Mouse (Mus musculus): ENCODE data around the gene Sfxn3.

DNA sequence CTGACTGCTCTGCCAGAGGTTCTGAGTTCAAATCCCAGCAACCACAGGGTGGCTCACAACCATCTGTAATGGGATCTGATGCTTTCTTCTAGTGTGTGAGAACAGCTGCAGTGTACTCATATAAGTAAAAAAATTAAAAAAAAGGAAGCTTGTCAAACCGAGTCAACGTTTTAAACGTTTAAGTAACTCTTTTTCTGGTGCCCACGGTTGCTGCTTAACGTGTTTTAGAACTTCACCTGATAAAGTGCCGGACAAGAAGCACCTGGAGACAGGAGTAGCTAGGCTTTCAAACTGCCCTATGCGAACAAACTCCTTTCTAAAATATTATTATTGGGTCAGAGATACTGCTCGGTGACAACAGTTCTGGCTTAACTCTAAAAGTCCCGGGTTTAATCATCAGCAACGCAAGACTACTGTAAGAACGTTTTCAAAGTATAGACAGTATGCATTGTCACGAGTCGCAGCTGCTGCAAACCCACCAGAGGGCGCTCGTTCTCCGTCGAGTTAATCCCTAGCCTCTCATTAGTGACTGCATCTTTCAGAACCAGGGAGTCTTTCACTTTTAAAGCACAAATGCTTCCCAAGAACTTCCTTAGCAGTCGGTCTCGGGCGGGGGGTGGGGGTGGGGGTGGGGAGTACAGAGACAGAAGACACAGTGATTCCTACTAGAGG lies 26.7 kb downstream of the Sfxn3 start:
- TF ChIP-seq CTCF (IDR thresholded peaks at IDR 0.05 in 2 of 3, conservative IDR thresholded peaks at IDR 0.05 in 1 of 3; ENCODE audit: control insufficient read depth in 1 of 3, insufficient read depth in 1 of 3, low read depth in 2 of 3, low read length in 3 of 3, poor library complexity in 1 of 3, severe bottlenecking in 1 of 3), result peak; percentile 93 to 96 (median 94)
- no peak for TF ChIP-seq CHD1 (IDR thresholded peaks at IDR 0.05; ENCODE audit: low read depth, low read length)
- TF ChIP-seq POLR2AphosphoS2 (IDR thresholded peaks at IDR 0.05; ENCODE audit: low read length), result no peak
- peak; percentile 24 to 29; a peak in 1 of 4 replicates for TF ChIP-seq EP300 (IDR thresholded peaks at IDR 0.05; ENCODE audit: low read depth in 1 of 2, low read length in 2 of 2)
- TF ChIP-seq ELF1 (IDR thresholded peaks at IDR 0.05; ENCODE audit: low read depth, low read length), result no peak
- 0 out of 2 replicates have a peak, but pooled peaks have one; percentile 13 for TF ChIP-seq GATA1 (IDR thresholded peaks at IDR 0.05; ENCODE audit: low read depth, low read length)
- no peak for TF ChIP-seq TCF12 (IDR thresholded peaks at IDR 0.05; ENCODE audit: low read depth, low read length)

Measured in MEL (cell line).